Mouse (Mus musculus) E14TG2a.4 (cell line): ENCODE data around the gene Kif17.

Experiments
- CTCF ChIP-seq: conservative IDR thresholded peaks from 2 replicates; pipeline ENCODE4 v1.5.1; 2014; ENCODE audit warnings: low read length
- NANOG ChIP-seq: IDR thresholded peaks from 2 replicates; pipeline ENCODE4 v1.6.1; 2014; ENCODE audit warnings: borderline replicate concordance, low read length, mixed read lengths

- TF ChIP-seq CTCF, result peak; percentile 92
- no peak for TF ChIP-seq NANOG
Observed at GRCm38 (mm10) chr4:138319508-138319907, 69.3 kb downstream of the Kif17 start.
